Mouse (Mus musculus) embryonic facial prominence, embryonic 10.5 days (tissue): ENCODE measurements at regions not wholly inside any gene's neighbourhood (a gene's known extent, or its start where the extent isn't known, plus 50 kb on each side); places are given as distances from the start of the nearest gene placed in this dataset.

Experiments used
- DNase-seq: peaks from one replicate; pipeline ENCODE4 v3.0.0-alpha.2; 2017; ENCODE audit warnings: low spot score
- H3K27ac ChIP-seq: fragments of 300-500 bp; sonication (generic); replicated peaks from 2 replicates; pipeline ENCODE4 v1.5.1; 2016; ENCODE audit warnings: mild to moderate bottlenecking
- H3K27me3 ChIP-seq: fragments of 300-500 bp; sonication (generic); replicated peaks from 2 replicates; pipeline ENCODE4 v1.6.1; 2016; ENCODE audit warnings: low read depth, mild to moderate bottlenecking; ENCODE audit not compliant: poor library complexity, severe bottlenecking
- H3K36me3 ChIP-seq: fragments of 300-500 bp; sonication (generic); replicated peaks from 2 replicates; pipeline ENCODE4 v1.6.1; 2016; ENCODE audit warnings: mild to moderate bottlenecking, moderate library complexity
- H3K4me1 ChIP-seq: fragments of 300-500 bp; sonication (generic); 2 replicates; pipeline ENCODE4 v1.6.1; 2016
- H3K4me3 ChIP-seq: fragments of 300-500 bp; sonication (generic); 2 replicates; pipeline ENCODE4 v1.5.1; 2016; ENCODE audit warnings: mild to moderate bottlenecking, moderate library complexity
- H3K9me3 ChIP-seq: fragments of 300-500 bp; sonication (generic); 2 replicates; pipeline ENCODE4 v1.6.1; 2016; ENCODE audit warnings: mild to moderate bottlenecking
- WGBS: fragments of 180-500 bp; shearing (Covaris S2); methylation state at CpG from one replicate; pipeline ENCODE4 v1.1.7; 2016; 5-methylcytosine and 5-hydroxymethylcytosine counted together

- no peaks in the 10 kb centered on the region for H3K4me1 ChIP-seq
- no peaks in the 10 kb centered on the region for H3K36me3 ChIP-seq
- DNase-seq = no peak
- WGBS = 79% methylated on average over 5 of the region's 5 CpGs
- no peaks in the 10 kb centered on the region for H3K27me3 ChIP-seq
- H3K4me3 ChIP-seq = no peak overlapping the region
- no peaks in the 10 kb centered on the region for H3K9me3 ChIP-seq
- H3K27ac ChIP-seq = no peak overlapping the region
These were observed 114.9 kb upstream of the Nectin3 start for GRCm38 (mm10) chr16:46613062-46613818.

GRCm38 (mm10) chr16:46605879-46606203 is 107.5 kb upstream of the Nectin3 start:
- DNase-seq = no peak
- Histone ChIP-seq H3K27me3 (no peaks in the 10 kb centered on the region), H3K4me3 (no peak overlapping the region), H3K9me3 (no peaks in the 10 kb centered on the region), H3K27ac (no peak overlapping the region), H3K36me3 (no peaks in the 10 kb centered on the region), H3K4me1 (no peaks in the 10 kb centered on the region)

GRCm38 (mm10) chr16:46605001-46605878 is 106.9 kb upstream of the Nectin3 start:
- Histone ChIP-seq H3K27me3 (no peaks in the 10 kb centered on the region), H3K4me3 (no peak overlapping the region), H3K27ac (no peak overlapping the region), H3K36me3 (no peaks in the 10 kb centered on the region), H3K4me1 (no peaks in the 10 kb centered on the region), H3K9me3 (no peaks in the 10 kb centered on the region)
- DNase-seq = no peak
- WGBS = 70% methylated on average over 11 of the region's 11 CpGs

GRCm38 (mm10) chr16:46592618-46593253 is 94.4 kb upstream of the Nectin3 start:
- H3K27me3 ChIP-seq = no peaks in the 10 kb centered on the region
- H3K27ac ChIP-seq = no peak overlapping the region
- no peak overlapping the region for H3K4me3 ChIP-seq
- H3K36me3 ChIP-seq = no peaks in the 10 kb centered on the region
- 16% methylated on average over 8 of the region's 8 CpGs for WGBS
- no peak for DNase-seq
- H3K9me3 ChIP-seq = no peaks in the 10 kb centered on the region
- H3K4me1 ChIP-seq = peaks cover 8% of the 10 kb centered on the region

GRCm38 (mm10) chr16:46587056-46587455 is 88.7 kb upstream of the Nectin3 start:
- Histone ChIP-seq H3K27ac (no peak overlapping the region), H3K4me1 (no peaks in the 10 kb centered on the region), H3K9me3 (no peaks in the 10 kb centered on the region), H3K4me3 (no peak overlapping the region), H3K36me3 (no peaks in the 10 kb centered on the region), H3K27me3 (no peaks in the 10 kb centered on the region)
- no peak for DNase-seq
- WGBS = 74% methylated on average over 1 of the region's 1 CpGs

- H3K9me3 ChIP-seq = no peaks in the 10 kb centered on the region
- no peak overlapping the region for H3K27ac ChIP-seq
- no peak for DNase-seq
- H3K27me3 ChIP-seq = no peaks in the 10 kb centered on the region
- no peaks in the 10 kb centered on the region for H3K4me1 ChIP-seq
- H3K4me3 ChIP-seq = no peak overlapping the region
- H3K36me3 ChIP-seq = no peaks in the 10 kb centered on the region
These were observed 86.2 kb upstream of the Nectin3 start for GRCm38 (mm10) chr16:46584502-46584901.

- DNase-seq = no peak
- Histone ChIP-seq H3K27ac (no peak overlapping the region), H3K4me3 (no peak overlapping the region), H3K4me1 (no peaks in the 10 kb centered on the region), H3K27me3 (no peaks in the 10 kb centered on the region), H3K36me3 (no peaks in the 10 kb centered on the region), H3K9me3 (no peaks in the 10 kb centered on the region)
- WGBS = 88% methylated on average over 10 of the region's 10 CpGs
These were observed 82.8 kb upstream of the Nectin3 start for GRCm38 (mm10) chr16:46581115-46581514.

GRCm38 (mm10) chr16:46574221-46574620 is 75.9 kb upstream of the Nectin3 start:
- no peaks in the 10 kb centered on the region for H3K36me3 ChIP-seq
- 83% methylated on average over 6 of the region's 6 CpGs for WGBS
- no peak for DNase-seq
- peaks cover 5% of the 10 kb centered on the region; the same call in 1 of the 2 replicates for H3K4me1 ChIP-seq
- H3K27ac ChIP-seq = no peak overlapping the region
- H3K27me3 ChIP-seq = no peaks in the 10 kb centered on the region
- H3K9me3 ChIP-seq = no peaks in the 10 kb centered on the region
- no peak overlapping the region for H3K4me3 ChIP-seq

- Histone ChIP-seq H3K4me3 (no peak overlapping the region), H3K4me1 (no peaks in the 10 kb centered on the region), H3K9me3 (no peaks in the 10 kb centered on the region), H3K36me3 (no peaks in the 10 kb centered on the region), H3K27ac (no peak overlapping the region), H3K27me3 (no peaks in the 10 kb centered on the region)
- 86% methylated on average over 1 of the region's 1 CpGs for WGBS
- no peak for DNase-seq
These were observed 69.1 kb upstream of the Nectin3 start for GRCm38 (mm10) chr16:46567446-46567845.

GRCm38 (mm10) chr16:46566020-46566581 is 67.8 kb upstream of the Nectin3 start:
- no peak for DNase-seq
- no peak overlapping the region for H3K27ac ChIP-seq
- H3K9me3 ChIP-seq = no peaks in the 10 kb centered on the region
- H3K4me3 ChIP-seq = no peak overlapping the region
- no peaks in the 10 kb centered on the region for H3K4me1 ChIP-seq
- no peaks in the 10 kb centered on the region for H3K27me3 ChIP-seq
- WGBS = 90% methylated on average over 4 of the region's 4 CpGs
- H3K36me3 ChIP-seq = no peaks in the 10 kb centered on the region

GRCm38 (mm10) chr16:46557281-46557680 is 59.0 kb upstream of the Nectin3 start:
- Histone ChIP-seq H3K9me3 (no peaks in the 10 kb centered on the region), H3K27ac (no peak overlapping the region), H3K27me3 (no peaks in the 10 kb centered on the region), H3K4me1 (no peaks in the 10 kb centered on the region), H3K4me3 (no peak overlapping the region), H3K36me3 (no peaks in the 10 kb centered on the region)
- WGBS = 65% methylated on average over 3 of the region's 3 CpGs
- no peak for DNase-seq

GRCm38 (mm10) chr16:46548207-46548606 is 49.9 kb upstream of the Nectin3 start:
- no peak for DNase-seq
- peaks cover 14% of the 10 kb centered on the region for H3K4me1 ChIP-seq
- WGBS = 66% methylated on average over 1 of the region's 1 CpGs

More at GRCm38 (mm10) chr16:46548207-46548606, 49.9 kb upstream of the Nectin3 start:
- Histone ChIP-seq H3K27me3 (no peaks in the 10 kb centered on the region), H3K27ac (no peak overlapping the region), H3K9me3 (no peaks in the 10 kb centered on the region), H3K36me3 (no peaks in the 10 kb centered on the region), H3K4me3 (no peak overlapping the region)
